Mouse (Mus musculus): ENCODE measurements at regions not wholly inside any gene's neighbourhood (a gene's known extent, or its start where the extent isn't known, plus 50 kb on each side); places are given as distances from the start of the nearest gene placed in this dataset.
"Not testable (repeated sequence)": the region's sequence is repeated elsewhere in the genome, so short reads cannot be mapped to it uniquely, and the experiment has no call there.

GRCm38 (mm10) chr1:168676418-168677413 is 244.6 kb upstream of the Pbx1 start:
- no peaks in the 10 kb centered on the region for H3K9me3 ChIP-seq (ENCODE audit: control insufficient read depth, low read length)
- 38% methylated on average over 29 of the region's 29 CpGs for WGBS
- H3K27me3 ChIP-seq (replicated peaks; ENCODE audit: control insufficient read depth, insufficient read depth, low read length), result no peaks in the 10 kb centered on the region
- no peaks in the 10 kb centered on the region for H3K36me3 ChIP-seq (ENCODE audit: control insufficient read depth, insufficient read depth)
- H3K4me1 ChIP-seq (replicated peaks; ENCODE audit: control insufficient read depth, insufficient read depth, low read length), result peaks cover 4% of the 10 kb centered on the region
- peak overlapping the region; percentile 45 for H3K9ac ChIP-seq (replicated peaks; ENCODE audit: low read depth, low read length)
- peak; percentile 88 for ATAC-seq
- H3K27ac ChIP-seq (ENCODE audit: low read length), result peak overlapping the region; percentile 77
- peak overlapping the region; percentile 52 for H3K4me2 ChIP-seq (ENCODE audit: low read length)
- peak overlapping the region; percentile 33 for H3K4me3 ChIP-seq (replicated peaks; ENCODE audit: low read length)

GRCm38 (mm10) chr1:168675741-168676140 is 243.7 kb upstream of the Pbx1 start:
- H3K4me2 ChIP-seq (ENCODE audit: low read length), result no peak overlapping the region
- no peaks in the 10 kb centered on the region for H3K36me3 ChIP-seq (ENCODE audit: control insufficient read depth, insufficient read depth)
- ATAC-seq, result no peak
- H3K27me3 ChIP-seq (replicated peaks; ENCODE audit: control insufficient read depth, insufficient read depth, low read length), result no peaks in the 10 kb centered on the region
- 74% methylated on average over 10 of the region's 10 CpGs for WGBS
- no peak overlapping the region for H3K9ac ChIP-seq (replicated peaks; ENCODE audit: low read depth, low read length)
- no peaks in the 10 kb centered on the region for H3K9me3 ChIP-seq (ENCODE audit: control insufficient read depth, low read length)
- no peak overlapping the region for H3K4me3 ChIP-seq (replicated peaks; ENCODE audit: low read length)
- H3K27ac ChIP-seq (ENCODE audit: low read length), result no peak overlapping the region
- peaks cover 4% of the 10 kb centered on the region for H3K4me1 ChIP-seq (replicated peaks; ENCODE audit: control insufficient read depth, insufficient read depth, low read length)

GRCm38 (mm10) chr1:168662755-168663284 is 230.8 kb upstream of the Pbx1 start:
- no peak overlapping the region for H3K4me3 ChIP-seq (replicated peaks; ENCODE audit: low read length)
- H3K36me3 ChIP-seq (ENCODE audit: control insufficient read depth, insufficient read depth), result no peaks in the 10 kb centered on the region
- H3K4me2 ChIP-seq (ENCODE audit: low read length), result 0 out of 2 replicates have a peak overlapping the region, but pooled peaks have one; percentile 6
- H3K27me3 ChIP-seq (replicated peaks; ENCODE audit: control insufficient read depth, insufficient read depth, low read length), result no peaks in the 10 kb centered on the region
- 0 out of 2 replicates have a peak overlapping the region, but pooled peaks have one; percentile 1 for H3K27ac ChIP-seq (ENCODE audit: low read length)
- ATAC-seq, result peak; percentile 86
- no peaks in the 10 kb centered on the region for H3K9me3 ChIP-seq (ENCODE audit: control insufficient read depth, low read length)
- H3K9ac ChIP-seq (replicated peaks; ENCODE audit: low read depth, low read length), result peak overlapping the region; percentile 18; the same call in 1 of the 2 replicates
- peaks cover 8% of the 10 kb centered on the region for H3K4me1 ChIP-seq (replicated peaks; ENCODE audit: control insufficient read depth, insufficient read depth, low read length)
- 20% methylated on average over 11 of the region's 11 CpGs for WGBS

GRCm38 (mm10) chr1:168660956-168661355 is 228.9 kb upstream of the Pbx1 start:
- WGBS, result 82% methylated on average over 7 of the region's 7 CpGs
- Histone ChIP-seq H3K4me1 (replicated peaks; ENCODE audit: control insufficient read depth, insufficient read depth, low read length) (peaks cover 8% of the 10 kb centered on the region), H3K27me3 (replicated peaks; ENCODE audit: control insufficient read depth, insufficient read depth, low read length) (no peaks in the 10 kb centered on the region)

GRCm38 (mm10) chr1:168659578-168659977 is 227.5 kb upstream of the Pbx1 start:
- Histone ChIP-seq H3K4me1 (replicated peaks; ENCODE audit: control insufficient read depth, insufficient read depth, low read length) (peaks cover 8% of the 10 kb centered on the region), H3K9ac (replicated peaks; ENCODE audit: low read depth, low read length) (no peak overlapping the region), H3K36me3 (ENCODE audit: control insufficient read depth, insufficient read depth) (no peaks in the 10 kb centered on the region), H3K4me2 (ENCODE audit: low read length) (no peak overlapping the region), H3K27me3 (replicated peaks; ENCODE audit: control insufficient read depth, insufficient read depth, low read length) (no peaks in the 10 kb centered on the region), H3K27ac (ENCODE audit: low read length) (no peak overlapping the region), H3K4me3 (replicated peaks; ENCODE audit: low read length) (no peak overlapping the region), H3K9me3 (ENCODE audit: control insufficient read depth, low read length) (no peaks in the 10 kb centered on the region)
- 93% methylated on average over 5 of the region's 5 CpGs for WGBS
- no peak for ATAC-seq

More at GRCm38 (mm10) chr1:168660956-168661355, 228.9 kb upstream of the Pbx1 start:
- Histone ChIP-seq H3K9me3 (ENCODE audit: control insufficient read depth, low read length) (no peaks in the 10 kb centered on the region), H3K27ac (ENCODE audit: low read length) (no peak overlapping the region), H3K4me3 (replicated peaks; ENCODE audit: low read length) (no peak overlapping the region), H3K36me3 (ENCODE audit: control insufficient read depth, insufficient read depth) (no peaks in the 10 kb centered on the region), H3K9ac (replicated peaks; ENCODE audit: low read depth, low read length) (no peak overlapping the region), H3K4me2 (ENCODE audit: low read length) (no peak overlapping the region)
- no peak for ATAC-seq

GRCm38 (mm10) chr1:168632837-168633236 is 200.8 kb upstream of the Pbx1 start:
- no peak for ATAC-seq
- no peaks in the 10 kb centered on the region for H3K9me3 ChIP-seq (ENCODE audit: control insufficient read depth, low read length)
- no peaks in the 10 kb centered on the region for H3K27me3 ChIP-seq (replicated peaks; ENCODE audit: control insufficient read depth, insufficient read depth, low read length)
- H3K27ac ChIP-seq (ENCODE audit: low read length), result no peak overlapping the region
- no peak overlapping the region for H3K9ac ChIP-seq (replicated peaks; ENCODE audit: low read depth, low read length)
- no peaks in the 10 kb centered on the region for H3K4me1 ChIP-seq (replicated peaks; ENCODE audit: control insufficient read depth, insufficient read depth, low read length)
- H3K36me3 ChIP-seq (ENCODE audit: control insufficient read depth, insufficient read depth), result no peaks in the 10 kb centered on the region
- WGBS, result 86% methylated on average over 2 of the region's 2 CpGs
- no peak overlapping the region for H3K4me3 ChIP-seq (replicated peaks; ENCODE audit: low read length)
- no peak overlapping the region for H3K4me2 ChIP-seq (ENCODE audit: low read length)

- no peaks in the 10 kb centered on the region for H3K4me1 ChIP-seq (replicated peaks; ENCODE audit: control insufficient read depth, insufficient read depth, low read length)
- H3K36me3 ChIP-seq (ENCODE audit: control insufficient read depth, insufficient read depth), result no peaks in the 10 kb centered on the region
- no peak overlapping the region for H3K4me3 ChIP-seq (replicated peaks; ENCODE audit: low read length)
- H3K9ac ChIP-seq (replicated peaks; ENCODE audit: low read depth, low read length), result no peak overlapping the region
- no peak overlapping the region for H3K27ac ChIP-seq (ENCODE audit: low read length)
- ATAC-seq, result no peak
- no peak overlapping the region for H3K4me2 ChIP-seq (ENCODE audit: low read length)
- no peaks in the 10 kb centered on the region for H3K9me3 ChIP-seq (ENCODE audit: control insufficient read depth, low read length)
- WGBS, result 67% methylated on average over 2 of the region's 2 CpGs
- no peaks in the 10 kb centered on the region for H3K27me3 ChIP-seq (replicated peaks; ENCODE audit: control insufficient read depth, insufficient read depth, low read length)
Measured at GRCm38 (mm10) chr1:168631979-168632378, 199.9 kb upstream of the Pbx1 start.

- ATAC-seq; H3K27ac ChIP-seq (ENCODE audit: low read length); H3K9ac ChIP-seq (replicated peaks; ENCODE audit: low read depth, low read length); H3K4me2 ChIP-seq (ENCODE audit: low read length); H3K36me3 ChIP-seq (ENCODE audit: control insufficient read depth, insufficient read depth); H3K4me3 ChIP-seq (replicated peaks; ENCODE audit: low read length); H3K9me3 ChIP-seq (ENCODE audit: control insufficient read depth, low read length); H3K27me3 ChIP-seq (replicated peaks; ENCODE audit: control insufficient read depth, insufficient read depth, low read length): not testable (repeated sequence)
- 77% methylated on average over 3 of the region's 3 CpGs for WGBS
- H3K4me1 ChIP-seq (replicated peaks; ENCODE audit: control insufficient read depth, insufficient read depth, low read length), result peaks cover 10% of the 10 kb centered on the region
Measured at GRCm38 (mm10) chr1:168601967-168602366, 169.9 kb upstream of the Pbx1 start.

GRCm38 (mm10) chr1:168600461-168601160 is 168.5 kb upstream of the Pbx1 start:
- H3K36me3 ChIP-seq (ENCODE audit: control insufficient read depth, insufficient read depth), result no peaks in the 10 kb centered on the region
- peaks cover 10% of the 10 kb centered on the region for H3K4me1 ChIP-seq (replicated peaks; ENCODE audit: control insufficient read depth, insufficient read depth, low read length)
- WGBS, result 83% methylated on average over 6 of the region's 6 CpGs
- H3K27me3 ChIP-seq (replicated peaks; ENCODE audit: control insufficient read depth, insufficient read depth, low read length), result no peaks in the 10 kb centered on the region
- H3K9me3 ChIP-seq (ENCODE audit: control insufficient read depth, low read length), result no peaks in the 10 kb centered on the region
- H3K9ac ChIP-seq (replicated peaks; ENCODE audit: low read depth, low read length), result no peak overlapping the region
- H3K27ac ChIP-seq (ENCODE audit: low read length), result no peak overlapping the region
- no peak overlapping the region for H3K4me2 ChIP-seq (ENCODE audit: low read length)
- no peak overlapping the region for H3K4me3 ChIP-seq (replicated peaks; ENCODE audit: low read length)
- no peak for ATAC-seq

Measured in forebrain, embryonic 16.5 days (tissue).